In genomic region chr19:55761086-55761485, GRCm38 (mm10) we compare ENCODE assay signal across 24 mouse cellular contexts. TPM values are rescaled to one million over a fixed set of nuclear protein-coding genes. Genes with fewer than 3 reads are reported as not detected.
A peak's percentile ranks its signal among the peaks of the same experiment; 100 is the strongest.
DNase-seq lines count a peak whose midpoint lies in the region; ATAC-seq and TF ChIP-seq lines count a peak whose summit lies in the region.
"Had no signal": no experiment of that assay in that cellular context is flagged by ENCODE, and none has a peak within 500 bp of the region (broad histone marks: within the 10 kb centered on the region; RNA-seq: fewer than 3 reads in every experiment).

No protein-coding gene starts in this region.

- WGBS in kidney, adult 2 months, result 48% methylated on average over 5 of the region's 5 CpGs
- 39% methylated on average over 5 of the region's 5 CpGs for WGBS in liver, adult 2 months
- 42% methylated on average over 5 of the region's 5 CpGs for WGBS in liver, postnatal 0 days (ENCODE audit: insufficient replicate concordance)
- WGBS in small intestine, adult 2 months, result 31% methylated on average over 5 of the region's 5 CpGs

- H3K9ac ChIP-seq in liver, adult 2 months (ENCODE audit: low read depth, low read length), result no peak overlapping the region
- no peak overlapping the region for H3K9ac ChIP-seq in liver, postnatal 0 days (replicated peaks)
- H3K9ac ChIP-seq: embryonic facial prominence, embryonic 12.5 days; embryonic facial prominence, embryonic 15.5 days; forebrain, postnatal 0 days; heart, embryonic 13.5 days; hindbrain, embryonic 12.5 days; hindbrain, embryonic 15.5 days had no signal

- H3K79me2 ChIP-seq in liver, adult 2 months (ENCODE audit: control insufficient read depth, insufficient read depth, low read length), result peaks cover 60% of the 10 kb centered on the region

- H3K9me3 ChIP-seq in liver, postnatal 0 days (ENCODE audit: low read length), result no peaks in the 10 kb centered on the region
- H3K9me3 ChIP-seq: embryonic facial prominence, embryonic 12.5 days; embryonic facial prominence, embryonic 15.5 days; heart, embryonic 10.5 days; heart, embryonic 13.5 days; hindbrain, embryonic 12.5 days; hindbrain, embryonic 15.5 days had no signal

- peaks cover 15% of the 10 kb centered on the region for H3K4me1 ChIP-seq in kidney, adult 2 months (ENCODE audit: control insufficient read depth, insufficient read depth, low read length)
- H3K4me1 ChIP-seq in liver, adult 2 months (ENCODE audit: control insufficient read depth, insufficient read depth, low read length), result peaks cover 17% of the 10 kb centered on the region
- peaks cover 4% of the 10 kb centered on the region for H3K4me1 ChIP-seq in liver, postnatal 0 days (ENCODE audit: insufficient read depth)
- H3K4me1 ChIP-seq in small intestine, adult 2 months (ENCODE audit: control insufficient read depth, insufficient read depth, insufficient read length, low read length), result peaks cover 25% of the 10 kb centered on the region

- TF ChIP-seq EP300 in liver, postnatal 0 days (IDR thresholded peaks at IDR 0.05; ENCODE audit: low read depth), result no peak

- H3K36me3 ChIP-seq in kidney, adult 2 months (ENCODE audit: control insufficient read depth, insufficient read depth, low read length), result no peaks in the 10 kb centered on the region
- peaks cover 3% of the 10 kb centered on the region for H3K36me3 ChIP-seq in liver, adult 2 months (ENCODE audit: control insufficient read depth, insufficient read depth, low read length)
- peaks cover 3% of the 10 kb centered on the region; the same call in 1 of the 2 replicates for H3K36me3 ChIP-seq in liver, postnatal 0 days (replicated peaks; ENCODE audit: insufficient read depth, low read length)
- peaks cover 11% of the 10 kb centered on the region for H3K36me3 ChIP-seq in small intestine, adult 2 months (ENCODE audit: control insufficient read depth, insufficient read depth, low read length)
- H3K36me3 ChIP-seq: hindbrain, embryonic 12.5 days; hindbrain, embryonic 15.5 days had no signal

- intact Hi-C loops in heart, postnatal 14 days (cut with DNase I), result no loop called here

- TF ChIP-seq POLR2A in kidney, adult 2 months (IDR thresholded peaks at IDR 0.05; ENCODE audit: low read depth, low read length), result no peak
- no peak for TF ChIP-seq POLR2A in liver, adult 2 months (IDR thresholded peaks at IDR 0.05; ENCODE audit: extremely low read depth, insufficient read depth, low read length)
- TF ChIP-seq POLR2A in small intestine, adult 2 months (IDR thresholded peaks at IDR 0.05; ENCODE audit: low read depth, low read length), result no peak

- ATAC-seq in liver, postnatal 0 days, result no peak; the same call in 1 of the 2 replicates
- ATAC-seq: CD4-positive, CD25-positive, alpha-beta regulatory T cell, adult 4 months; forebrain, embryonic 14.5 days; forebrain, postnatal 0 days had no signal

- H3K27me3 ChIP-seq in kidney, adult 2 months (replicated peaks; ENCODE audit: control insufficient read depth, insufficient read depth, low read length), result no peaks in the 10 kb centered on the region
- H3K27me3 ChIP-seq in liver, adult 2 months (ENCODE audit: control insufficient read depth, insufficient read depth, low read length), result no peaks in the 10 kb centered on the region
- H3K27me3 ChIP-seq in liver, postnatal 0 days (ENCODE audit: insufficient read depth, low read length), result no peaks in the 10 kb centered on the region
- no peaks in the 10 kb centered on the region for H3K27me3 ChIP-seq in small intestine, adult 2 months (ENCODE audit: control insufficient read depth, insufficient read depth, low read length)
- H3K27me3 ChIP-seq: embryonic facial prominence, embryonic 12.5 days; embryonic facial prominence, embryonic 15.5 days; heart, embryonic 13.5 days; hindbrain, embryonic 12.5 days; hindbrain, embryonic 15.5 days had no signal

- no peak overlapping the region for H3K4me3 ChIP-seq in kidney, adult 2 months (ENCODE audit: insufficient read depth, low read depth, low read length)
- no peak overlapping the region for H3K4me3 ChIP-seq in liver, adult 2 months (ENCODE audit: insufficient read depth, low read depth, low read length)
- no peak overlapping the region for H3K4me3 ChIP-seq in liver, postnatal 0 days (ENCODE audit: low read depth, low read length)
- no peak overlapping the region for H3K4me3 ChIP-seq in small intestine, adult 2 months (ENCODE audit: low read depth, low read length)
- H3K4me3 ChIP-seq: embryonic facial prominence, embryonic 12.5 days; embryonic facial prominence, embryonic 15.5 days; heart, adult 2 months; heart, embryonic 10.5 days; heart, embryonic 13.5 days; hindbrain, embryonic 12.5 days; hindbrain, embryonic 15.5 days had no signal

- DNase-seq in kidney, adult 2 months, result peak; percentile 60
- DNase-seq in kidney, adult 18-20 months, result no peak
- peak; percentile 62 for DNase-seq in liver, adult 2 months (ENCODE audit: extremely low read depth, low read depth, low spot score)
- DNase-seq in liver, postnatal 0 days, result no peak
- no peak for DNase-seq in heart, postnatal 14 days
- DNase-seq: adrenal gland, adult 2 months; adrenal gland, postnatal 14 days; cerebellum, adult 11 months; cerebellum, adult 2 months; cerebellum, adult 9-11 months; cerebellum, postnatal 25 days; forebrain, postnatal 0 days; gastrocnemius, postnatal 10 days; gastrocnemius, postnatal 36 days; heart, adult 2 months had no signal

- H3K4me2 ChIP-seq in liver, postnatal 0 days (ENCODE audit: low read depth, low read length), result no peak overlapping the region
- H3K4me2 ChIP-seq: embryonic facial prominence, embryonic 12.5 days; embryonic facial prominence, embryonic 15.5 days; heart, embryonic 13.5 days; hindbrain, embryonic 12.5 days; hindbrain, embryonic 15.5 days had no signal

- TF ChIP-seq CTCF in kidney, adult 2 months (conservative IDR thresholded peaks at IDR 0.05; ENCODE audit: insufficient read depth, insufficient read length, low read depth, low read length), result no peak
- no peak for TF ChIP-seq CTCF in liver, adult 2 months (IDR thresholded peaks at IDR 0.05; ENCODE audit: low read depth, low read length)
- no peak for TF ChIP-seq CTCF in liver, postnatal 0 days (IDR thresholded peaks at IDR 0.05; ENCODE audit: low read depth)
- no peak for TF ChIP-seq CTCF in small intestine, adult 2 months (IDR thresholded peaks at IDR 0.05; ENCODE audit: extremely low read depth, insufficient read length, insufficient replicate concordance, low read depth, low read length)

- H3K27ac ChIP-seq in kidney, adult 2 months (ENCODE audit: insufficient read depth, low read depth, low read length), result no peak overlapping the region
- H3K27ac ChIP-seq in liver, adult 2 months (replicated peaks; ENCODE audit: insufficient read depth, low read depth, low read length), result 0 out of 2 replicates have a peak overlapping the region, but pooled peaks have one; percentile 22
- H3K27ac ChIP-seq in liver, postnatal 0 days (ENCODE audit: low read depth), result no peak overlapping the region
- H3K27ac ChIP-seq in small intestine, adult 2 months (ENCODE audit: insufficient read depth, low read depth, low read length), result peak overlapping the region; percentile 54
- H3K27ac ChIP-seq: embryonic facial prominence, embryonic 12.5 days; embryonic facial prominence, embryonic 15.5 days; heart, adult 2 months; heart, embryonic 10.5 days; heart, embryonic 13.5 days; hindbrain, embryonic 12.5 days; hindbrain, embryonic 15.5 days had no signal

RNA-seq across cellular contexts. Expression of gene Tcf7l2, which starts 19.5 kb away (rescaled TPM):
- 15.8 and 18.2 TPM in 2 replicates for polyA plus RNA-seq in kidney, adult 2 months (2012; rRNA removed)
- total RNA-seq in liver, adult 2 months (2014; rRNA removed), result 3.2 and 4.6 TPM in 2 replicates
- 13.3 and 14.6 TPM in 2 replicates for polyA plus RNA-seq in liver, adult 2 months (2012; rRNA removed)
- polyA plus RNA-seq in liver, postnatal 0 days (2015; fragmentation: Nextera tagmentation; extraction: Ambion mirVana), result 18.8 and 21.6 TPM in 2 replicates
- 19.4 and 45.3 TPM in 2 replicates for polyA plus RNA-seq in small intestine, adult 2 months (2012; rRNA removed)
- total RNA-seq in heart, postnatal 14 days (2021), result 10 to 100 TPM; 15.7 to 22.7 TPM

Comparison
In these comparisons a context has a peak if more than half of its experiments do, and no peak if none do; other contexts are left out.
1. DNase-seq: peak in kidney, adult 2 months (single experiment) and liver, adult 2 months (single experiment); none in kidney, adult 18-20 months (single experiment), liver, postnatal 0 days (single experiment) and heart, postnatal 14 days (0 of 2).
2. H3K27ac ChIP-seq: peak in liver, adult 2 months (single experiment) and small intestine, adult 2 months (single experiment); none in kidney, adult 2 months (single experiment) and liver, postnatal 0 days (single experiment).